Mouse (Mus musculus) bone marrow, adult 2 months (tissue): Measurements from ENCODE around the gene Rgcc. TPM values are rescaled to one million over a fixed set of nuclear protein-coding genes. Genes with fewer than 3 reads are reported as not detected.

Experiments
- H3K27ac ChIP-seq: fragments of 200-500 bp; 2 replicates; pipeline ENCODE4 v1.5.1; 2012; ENCODE audit warnings: low read depth, mild to moderate bottlenecking, control low read depth, inconsistent platforms, low read length; ENCODE audit not compliant: control insufficient read depth, poor library complexity, insufficient read depth
- H3K4me1 ChIP-seq: fragments of 200-500 bp; 2 replicates; pipeline ENCODE4 v1.6.1; 2011; ENCODE audit warnings: low read length; ENCODE audit not compliant: control insufficient read depth, insufficient read depth
- H3K4me3 ChIP-seq: fragments of 200-500 bp; replicated peaks from 2 replicates; pipeline ENCODE3; 2011; ENCODE audit warnings: mild to moderate bottlenecking, low read depth, low read length, control low read depth; ENCODE audit not compliant: control insufficient read depth
- CTCF ChIP-seq: fragments of 200-500 bp; IDR thresholded peaks from 2 replicates; pipeline ENCODE4 v1.5.1; 2011; ENCODE audit warnings: low read length, control low read depth; ENCODE audit not compliant: control insufficient read depth, insufficient read depth
- POLR2A ChIP-seq: fragments of 200-500 bp; IDR thresholded peaks from 2 replicates; pipeline ENCODE4 v1.6.1; 2011; ENCODE audit warnings: low read depth, mild to moderate bottlenecking, control low read depth, low read length, borderline replicate concordance; ENCODE audit not compliant: control insufficient read depth
- WGBS: fragments of 180-500 bp; shearing (Covaris S2); methylation state at CpG from one replicate; pipeline ENCODE4 v1.1.7; 2018; 5-methylcytosine and 5-hydroxymethylcytosine counted together
- polyA plus RNA-seq: library from polyadenylated mRNA; stranded (reverse); fragments of >200 nt; gene quantifications from 2 replicates; pipeline ENCODE4 v1.2.4, GENCODE M21; 2011; ENCODE audit warnings: low replicate concordance; ENCODE audit not compliant: missing spikeins, insufficient read depth, insufficient read length

Gene Rgcc
- polyA plus RNA-seq, result 53.6 and 73.5 TPM in 2 replicates

GRCm38 (mm10) chr14:79301466-79301875 lies at the start of gene Rgcc:
TSS of gene Rgcc (minus strand) at chr14:79301645.
- Histone ChIP-seq H3K4me3 (peak within 1 kb of the TSS; percentile 94), H3K4me1 (peaks cover 4% of the 10 kb centered on the region; the same call in 1 of the 2 replicates), H3K27ac (peak within 1 kb of the TSS; percentile 84)
- TF ChIP-seq CTCF (peak; percentile 96), POLR2A (peak; percentile 100)
- WGBS, result under 1% methylated on average over 34 of the region's 34 CpGs

- TF ChIP-seq POLR2A (no peak), CTCF (no peak)
- WGBS, result 95% methylated on average over 3 of the region's 3 CpGs
- H3K27ac ChIP-seq, result no peak overlapping the region
- no peaks in the 10 kb centered on the region for H3K4me1 ChIP-seq
- no peak overlapping the region for H3K4me3 ChIP-seq
Measured at GRCm38 (mm10) chr14:79346384-79346783, 44.9 kb upstream of the Rgcc start.

- no peak overlapping the region for H3K4me3 ChIP-seq
- 49% methylated on average over 3 of the region's 3 CpGs for WGBS
- peaks cover 4% of the 10 kb centered on the region for H3K4me1 ChIP-seq
- no peak overlapping the region for H3K27ac ChIP-seq
- no peak for TF ChIP-seq POLR2A
- no peak for TF ChIP-seq CTCF
Measured at GRCm38 (mm10) chr14:79335613-79336012, 34.2 kb upstream of the Rgcc start.

GRCm38 (mm10) chr14:79331936-79332335 lies 30.5 kb upstream of the Rgcc start:
- 34% methylated on average over 7 of the region's 7 CpGs for WGBS
- no peak overlapping the region for H3K27ac ChIP-seq
- H3K4me3 ChIP-seq, result no peak overlapping the region
- TF ChIP-seq CTCF, result no peak
- TF ChIP-seq POLR2A, result no peak
- peaks cover 4% of the 10 kb centered on the region for H3K4me1 ChIP-seq

- Histone ChIP-seq H3K4me3 (peak overlapping the region; percentile 57), H3K27ac (no peak overlapping the region; the same call in 1 of the 2 replicates), H3K4me1 (peaks cover 4% of the 10 kb centered on the region)
- WGBS, result 1% methylated on average over 16 of the region's 16 CpGs
- TF ChIP-seq POLR2A, result no peak
- no peak for TF ChIP-seq CTCF
Measured at GRCm38 (mm10) chr14:79330944-79331561, 29.6 kb upstream of the Rgcc start.

- Histone ChIP-seq H3K4me1 (peaks cover 4% of the 10 kb centered on the region), H3K27ac (no peak overlapping the region), H3K4me3 (no peak overlapping the region)
- 17% methylated on average over 5 of the region's 5 CpGs for WGBS
- TF ChIP-seq CTCF (no peak), POLR2A (no peak)
Measured at GRCm38 (mm10) chr14:79327033-79327432, 25.6 kb upstream of the Rgcc start.

- no peak overlapping the region for H3K4me3 ChIP-seq
- no peak overlapping the region for H3K27ac ChIP-seq
- 84% methylated on average over 10 of the region's 10 CpGs for WGBS
- no peak for TF ChIP-seq POLR2A
- no peak for TF ChIP-seq CTCF
- no peaks in the 10 kb centered on the region for H3K4me1 ChIP-seq
Measured at GRCm38 (mm10) chr14:79324112-79324840, 22.8 kb upstream of the Rgcc start.

GRCm38 (mm10) chr14:79321881-79322280 lies 20.4 kb upstream of the Rgcc start:
- WGBS, result 86% methylated on average over 5 of the region's 5 CpGs
- no peaks in the 10 kb centered on the region for H3K4me1 ChIP-seq
- TF ChIP-seq POLR2A (no peak), CTCF (no peak)
- no peak overlapping the region for H3K27ac ChIP-seq
- H3K4me3 ChIP-seq, result no peak overlapping the region
